Mouse (Mus musculus): ENCODE data around the gene Mapk14.

- TF ChIP-seq EP300 (IDR thresholded peaks at IDR 0.05; ENCODE audit: low read depth in 1 of 2, low read length in 2 of 2), result no peak
- TF ChIP-seq TBP (IDR thresholded peaks at IDR 0.05; ENCODE audit: low read depth, low read length), result no peak
- TF ChIP-seq USF2 (IDR thresholded peaks at IDR 0.05; ENCODE audit: borderline replicate concordance in 1 of 2, insufficient read depth in 1 of 2, low read depth in 1 of 2, low read length in 2 of 2), result no peak
- no peak for TF ChIP-seq MXI1 (IDR thresholded peaks at IDR 0.05; ENCODE audit: low read depth, low read length)
- no peak for TF ChIP-seq POLR2A (IDR thresholded peaks at IDR 0.05; ENCODE audit: control insufficient read depth in 1 of 2, insufficient read depth in 1 of 2, low read depth in 1 of 2, low read length in 2 of 2, poor library complexity in 1 of 2)
- TF ChIP-seq CTCF (IDR thresholded peaks at IDR 0.05 in 2 of 3, conservative IDR thresholded peaks at IDR 0.05 in 1 of 3; ENCODE audit: control insufficient read depth in 1 of 3, insufficient read depth in 1 of 3, low read depth in 2 of 3, low read length in 3 of 3, poor library complexity in 1 of 3, severe bottlenecking in 1 of 3), result no peak
- TF ChIP-seq ZC3H11A (IDR thresholded peaks at IDR 0.05; ENCODE audit: low read depth, low read length), result no peak
- TF ChIP-seq MYC (IDR thresholded peaks at IDR 0.05; ENCODE audit: low read depth, low read length), result no peak
- no peak for TF ChIP-seq GATA1 (IDR thresholded peaks at IDR 0.05; ENCODE audit: low read depth, low read length)
- TF ChIP-seq TCF12 (IDR thresholded peaks at IDR 0.05; ENCODE audit: low read depth, low read length), result no peak
- TF ChIP-seq USF1 (IDR thresholded peaks at IDR 0.05; ENCODE audit: low read depth, low read length), result no peak
- no peak for TF ChIP-seq POLR2AphosphoS2 (IDR thresholded peaks at IDR 0.05; ENCODE audit: low read length)
Measured at GRCm38 (mm10) chr17:28739244-28739643, 48.1 kb downstream of the Mapk14 start.
